In the genomic region with DNA sequence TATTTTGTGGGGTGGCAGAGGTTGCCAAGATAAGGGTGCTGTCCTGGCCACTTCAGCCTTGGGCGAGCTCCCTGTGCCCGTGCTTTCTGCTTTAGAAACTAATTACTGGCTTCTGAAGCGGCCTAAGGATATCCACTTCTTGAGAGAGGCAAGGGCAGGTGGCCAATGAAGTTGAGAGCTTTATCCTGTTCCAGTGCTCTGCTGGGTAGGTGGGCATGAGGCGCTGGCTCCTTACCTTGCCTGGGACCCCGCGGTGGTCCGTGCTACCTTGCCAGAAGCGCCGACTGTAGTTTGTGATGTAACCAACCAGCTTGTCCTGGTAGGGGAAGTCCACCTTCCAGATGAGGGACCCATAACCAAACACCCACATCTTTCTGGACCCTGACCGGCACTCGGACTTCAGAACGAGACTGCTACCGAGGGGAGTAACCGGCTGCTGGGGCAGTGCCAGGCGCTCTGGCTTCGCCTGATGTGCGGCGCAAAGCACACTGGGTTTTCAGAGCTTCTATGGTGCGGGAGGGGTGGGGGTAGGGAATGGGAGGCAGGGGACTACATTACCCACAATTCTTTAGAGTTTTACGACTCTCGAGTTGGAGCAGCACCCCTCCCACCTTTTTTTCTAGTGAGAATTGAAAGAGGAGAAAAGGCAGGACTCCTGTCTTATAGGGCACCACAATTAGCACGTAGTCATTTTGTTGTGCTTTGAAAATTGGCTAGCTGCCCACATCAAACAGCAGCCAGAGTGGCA, we compare ENCODE assay signal across 8 mouse cellular contexts. TPM values are rescaled to one million over a fixed set of nuclear protein-coding genes. Genes with fewer than 3 reads are reported as not detected.
DNase-seq lines count a peak whose midpoint lies in the region; ATAC-seq lines count a peak whose summit lies in the region.

A gene (minus strand): TSS at position 474 of the 748 bp plus-strand sequence.

- H3K9me3 ChIP-seq in intestine, embryonic 14.5 days (ENCODE audit: control insufficient read depth, low read length) = no peaks in the 10 kb centered on the region

- intact Hi-C loops in left cerebral cortex, postnatal 14 days (cut with DNase I) = no loop called here

- peaks cover 4% of the 10 kb centered on the region; the same call in 1 of the 2 replicates for H3K4me1 ChIP-seq in intestine, embryonic 14.5 days (replicated peaks; ENCODE audit: control insufficient read depth, insufficient read depth, low read length)

- peak within 1 kb of the TSS; percentile 55 for H3K9ac ChIP-seq in intestine, embryonic 14.5 days (ENCODE audit: low read length)

- H3K27ac ChIP-seq in intestine, embryonic 14.5 days (ENCODE audit: low read depth) = peak within 1 kb of the TSS; percentile 38; the same call in 1 of the 2 replicates

- no peaks in the 10 kb centered on the region for H3K36me3 ChIP-seq in intestine, embryonic 14.5 days (ENCODE audit: control insufficient read depth, insufficient read depth, low read length)

- under 1% methylated on average over 22 of the region's 22 CpGs for WGBS in intestine, embryonic 14.5 days

- peak; percentile 98 for ATAC-seq in intestine, embryonic 14.5 days (replicated peaks; ENCODE audit: low FRiP score, low TSS enrichment, low read depth)

- DNase-seq in adrenal gland, adult 18-20 months (ENCODE audit: low spot score in 2 of 2) = peak; percentile 75 to 77
- DNase-seq in embryo, embryonic 11 days = peak; percentile 91
- peak; percentile 86 for DNase-seq in gastrocnemius, postnatal 25 days
- DNase-seq in intestine, embryonic 14.5 days (ENCODE audit: low spot score) = peak; percentile 84
- peak; percentile 88 to 90 for DNase-seq in left cerebral cortex, postnatal 14 days (ENCODE audit: low spot score in 2 of 2)
- DNase-seq in mesoderm, embryonic 11.5 days (ENCODE audit: low read depth, low spot score) = peak; percentile 87
- DNase-seq in right cerebral cortex, postnatal 36 days (ENCODE audit: low spot score in 2 of 2) = peak; percentile 79
- DNase-seq in yolk sac, embryonic 10.5 days (ENCODE audit: low spot score) = peak; percentile 86

- peak within 1 kb of the TSS; percentile 53 for H3K4me3 ChIP-seq in intestine, embryonic 14.5 days (ENCODE audit: low read depth, low read length)

- H3K4me2 ChIP-seq in intestine, embryonic 14.5 days (ENCODE audit: low read length) = peak within 1 kb of the TSS; percentile 68

- H3K27me3 ChIP-seq in intestine, embryonic 14.5 days (replicated peaks; ENCODE audit: control insufficient read depth, insufficient read depth, low read length) = no peaks in the 10 kb centered on the region

RNA-seq across cellular contexts. Expression of the gene that starts here (rescaled TPM):
- 10 to 100 TPM; 11.7 to 14.7 TPM for total RNA-seq in adrenal gland, adult 18-20 months (2021)
- total RNA-seq in gastrocnemius, postnatal 25 days (2021) = 10 to 100 TPM; 14.5 to 16.0 TPM
- polyA plus RNA-seq in intestine, embryonic 14.5 days (2014; fragmentation: Nextera tagmentation; extraction: Ambion mirVana) = 11.6 and 13.5 TPM in 2 replicates
- total RNA-seq in left cerebral cortex, postnatal 14 days (2021) = 10 to 100 TPM; 15.5 to 16.5 TPM

Comparison
In these comparisons a context has a peak if more than half of its experiments do, and no peak if none do; other contexts are left out.
1. Peak in every context shown above with its lines: DNase-seq, ATAC-seq, H3K4me3 ChIP-seq and H3K27ac ChIP-seq.